Mouse (Mus musculus) bone marrow, adult 2 months (tissue): Measurements from ENCODE around the gene Ube2z. TPM values are rescaled to one million over a fixed set of nuclear protein-coding genes. Genes with fewer than 3 reads are reported as not detected.

Source experiments
- H3K27ac ChIP-seq: fragments of 200-500 bp; 2 replicates; pipeline ENCODE4 v1.5.1; 2012; ENCODE audit warnings: low read depth, mild to moderate bottlenecking, control low read depth, inconsistent platforms, low read length; ENCODE audit not compliant: control insufficient read depth, poor library complexity, insufficient read depth
- H3K4me1 ChIP-seq: fragments of 200-500 bp; 2 replicates; pipeline ENCODE4 v1.6.1; 2011; ENCODE audit warnings: low read length; ENCODE audit not compliant: control insufficient read depth, insufficient read depth
- H3K4me3 ChIP-seq: fragments of 200-500 bp; replicated peaks from 2 replicates; pipeline ENCODE3; 2011; ENCODE audit warnings: mild to moderate bottlenecking, low read depth, low read length, control low read depth; ENCODE audit not compliant: control insufficient read depth
- CTCF ChIP-seq: fragments of 200-500 bp; IDR thresholded peaks from 2 replicates; pipeline ENCODE4 v1.5.1; 2011; ENCODE audit warnings: low read length, control low read depth; ENCODE audit not compliant: control insufficient read depth, insufficient read depth
- POLR2A ChIP-seq: fragments of 200-500 bp; IDR thresholded peaks from 2 replicates; pipeline ENCODE4 v1.6.1; 2011; ENCODE audit warnings: low read depth, mild to moderate bottlenecking, control low read depth, low read length, borderline replicate concordance; ENCODE audit not compliant: control insufficient read depth
- WGBS: fragments of 180-500 bp; shearing (Covaris S2); methylation state at CpG from one replicate; pipeline ENCODE4 v1.1.7; 2018; 5-methylcytosine and 5-hydroxymethylcytosine counted together
- polyA plus RNA-seq: library from polyadenylated mRNA; stranded (reverse); fragments of >200 nt; gene quantifications from 2 replicates; pipeline ENCODE4 v1.2.4, GENCODE M21; 2011; ENCODE audit warnings: low replicate concordance; ENCODE audit not compliant: missing spikeins, insufficient read depth, insufficient read length

The Ube2z gene
- polyA plus RNA-seq, 1 experiment: 26.9 TPM

GRCm38 (mm10) chr11:96071013-96071412 lies 5.8 kb upstream of the Ube2z start:
- Histone ChIP-seq H3K27ac (no peak overlapping the region), H3K4me3 (no peak overlapping the region), H3K4me1 (0 out of 2 replicates have a peak, but pooled peaks cover 2% of the 10 kb centered on the region)
- WGBS: 83% methylated on average over 1 of the region's 1 CpGs
- no peak for TF ChIP-seq POLR2A
- TF ChIP-seq CTCF: no peak

DNA sequence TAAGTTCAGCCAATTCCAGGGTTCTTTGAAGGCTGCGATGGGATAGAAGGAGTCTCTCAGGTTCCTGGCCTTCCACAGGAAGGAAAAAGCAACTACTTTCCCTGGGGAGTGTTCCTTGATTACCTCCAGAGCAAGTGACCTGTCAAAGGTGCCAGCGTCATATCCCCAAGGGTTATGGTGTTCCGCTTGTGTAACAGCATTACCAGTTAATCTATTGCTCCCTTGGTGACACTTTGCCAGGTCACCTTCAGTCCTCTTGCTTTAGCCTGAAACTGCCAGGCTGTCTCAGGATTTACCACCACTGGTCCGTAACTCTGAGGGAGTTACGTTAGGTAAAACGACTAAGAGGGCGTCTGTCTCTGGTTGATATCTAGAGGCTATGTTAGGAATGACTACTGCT lies 5.2 kb upstream of the Ube2z start:
- WGBS: 90% methylated on average over 7 of the region's 7 CpGs
- H3K4me1 ChIP-seq: peaks cover 3% of the 10 kb centered on the region
- H3K27ac ChIP-seq: no peak overlapping the region
- no peak for TF ChIP-seq CTCF
- TF ChIP-seq POLR2A: no peak
- no peak overlapping the region for H3K4me3 ChIP-seq

DNA sequence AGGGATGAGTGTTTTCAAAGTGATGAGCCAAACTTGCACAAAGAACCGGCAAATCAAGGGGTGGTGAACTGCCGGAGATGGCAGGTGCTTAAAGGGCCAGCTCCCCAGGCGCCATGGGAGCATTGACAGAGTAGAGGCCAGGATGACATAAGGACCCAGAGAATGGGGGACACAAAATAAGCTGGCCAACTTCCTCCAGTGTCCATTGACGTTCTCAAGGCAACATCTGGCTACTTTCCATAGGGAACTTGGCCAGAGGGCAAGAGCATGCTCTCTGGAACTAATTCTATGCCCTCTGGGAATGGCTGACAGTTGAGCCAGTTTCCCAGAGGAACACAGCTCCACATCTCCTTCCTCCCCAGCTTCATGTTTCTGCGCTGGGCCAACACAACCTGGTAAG lies 3.0 kb upstream of the Ube2z start:
- WGBS: 78% methylated on average over 5 of the region's 5 CpGs

GRCm38 (mm10) chr11:96064521-96065214 lies 520 bp downstream of the Ube2z start:
- no peak for TF ChIP-seq POLR2A
- no peak for TF ChIP-seq CTCF
- Histone ChIP-seq H3K27ac (peak overlapping the region; percentile 81), H3K4me1 (peaks cover 2% of the 10 kb centered on the region), H3K4me3 (peak overlapping the region; percentile 93)
- under 1% methylated on average over 62 of the region's 64 CpGs for WGBS

More for the DNA sequence above, 3.0 kb upstream of the Ube2z start:
- Histone ChIP-seq H3K4me1 (peaks cover 2% of the 10 kb centered on the region), H3K27ac (no peak overlapping the region), H3K4me3 (no peak overlapping the region)
- TF ChIP-seq CTCF (no peak), POLR2A (no peak)

DNA sequence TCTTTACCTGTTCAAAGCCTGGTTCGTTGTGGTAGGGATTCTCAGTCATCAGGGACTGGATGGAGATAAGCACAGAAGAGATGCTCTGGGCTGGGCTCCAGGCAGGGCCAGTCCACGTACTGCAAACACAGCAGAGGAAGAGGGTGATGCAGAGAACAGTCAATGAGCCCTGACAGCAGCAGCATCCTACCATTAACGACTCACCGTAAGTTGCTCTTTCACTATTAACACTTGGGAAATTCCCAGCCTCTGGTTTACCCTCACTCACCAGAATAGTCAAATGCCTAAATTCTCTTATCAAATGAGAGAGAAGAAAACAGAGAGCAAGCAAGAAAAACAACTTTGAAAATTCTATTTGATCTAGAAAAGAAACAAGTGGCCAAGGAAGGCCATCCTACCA lies 6.9 kb downstream of the Ube2z start:
- H3K4me3 ChIP-seq: no peak overlapping the region
- TF ChIP-seq CTCF (no peak), POLR2A (no peak)
- 74% methylated on average over 4 of the region's 4 CpGs for WGBS

GRCm38 (mm10) chr11:96050854-96051253 lies 14.3 kb downstream of the Ube2z start:
- Histone ChIP-seq H3K4me3 (no peak overlapping the region), H3K27ac (no peak overlapping the region), H3K4me1 (no peaks in the 10 kb centered on the region; the same call in 1 of the 2 replicates)
- TF ChIP-seq POLR2A (no peak), CTCF (no peak)
- WGBS: 95% methylated on average over 3 of the region's 3 CpGs

More for the DNA sequence above, 6.9 kb downstream of the Ube2z start:
- Histone ChIP-seq H3K4me1 (no peaks in the 10 kb centered on the region), H3K27ac (no peak overlapping the region)

DNA sequence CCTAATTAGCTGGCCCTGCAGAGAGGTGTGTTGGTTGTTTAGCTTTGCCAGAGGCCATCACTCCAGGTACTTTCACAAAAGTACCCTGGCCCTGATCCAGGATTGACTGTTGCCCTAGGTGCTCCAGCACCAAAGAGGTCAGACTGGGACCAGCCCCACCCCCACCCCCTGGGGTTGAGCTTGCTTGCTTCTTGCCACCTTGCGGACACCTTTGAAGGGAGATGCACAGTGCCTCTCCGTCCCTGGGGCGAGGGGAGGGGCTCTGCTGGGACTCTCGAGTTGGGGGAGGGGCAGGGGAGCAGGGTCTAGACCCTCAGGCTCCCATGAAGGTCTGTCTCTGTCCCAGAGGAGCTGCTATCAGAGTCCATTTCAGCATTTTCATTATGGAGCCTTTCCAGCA lies 15.2 kb downstream of the Ube2z start:
- no peak overlapping the region for H3K4me3 ChIP-seq
- 80% methylated on average over 4 of the region's 4 CpGs for WGBS
- no peaks in the 10 kb centered on the region; the same call in 1 of the 2 replicates for H3K4me1 ChIP-seq
- no peak overlapping the region for H3K27ac ChIP-seq
- TF ChIP-seq POLR2A: no peak
- TF ChIP-seq CTCF: no peak

- H3K27ac ChIP-seq: no peak overlapping the region
- H3K4me3 ChIP-seq: no peak overlapping the region
- WGBS: 75% methylated on average over 4 of the region's 4 CpGs
- H3K4me1 ChIP-seq: no peaks in the 10 kb centered on the region; the same call in 1 of the 2 replicates
- TF ChIP-seq POLR2A (no peak), CTCF (no peak)
Observed at GRCm38 (mm10) chr11:96047469-96048373, 17.5 kb downstream of the Ube2z start.
